Mouse (Mus musculus): Measurements from ENCODE around the gene Usp50. TPM values are rescaled to one million over a fixed set of nuclear protein-coding genes. Genes with fewer than 3 reads are reported as not detected.

The Usp50 gene
- 1.8 and 2.1 TPM in 2 replicates for polyA plus RNA-seq (2015; fragmentation: Nextera tagmentation; extraction: Ambion mirVana)

- no peak for ATAC-seq (ENCODE audit: low read depth)
- no peaks in the 10 kb centered on the region for H3K9me3 ChIP-seq (replicated peaks)
- no peak for DNase-seq
- WGBS (ENCODE audit: insufficient replicate concordance) = 57% methylated on average over 4 of the region's 4 CpGs
- H3K27ac ChIP-seq = no peak within 1 kb of the TSS
- peaks cover 5% of the 10 kb centered on the region for H3K4me1 ChIP-seq (replicated peaks)
- H3K9ac ChIP-seq = no peak within 1 kb of the TSS
- H3K36me3 ChIP-seq = no peaks in the 10 kb centered on the region
- H3K4me2 ChIP-seq = no peak within 1 kb of the TSS
- no peak within 1 kb of the TSS for H3K4me3 ChIP-seq (replicated peaks)
- no peaks in the 10 kb centered on the region for H3K27me3 ChIP-seq
Observed at GRCm38 (mm10) chr2:126783370-126783769, at the start of gene Usp50. Gene Usp50, minus strand, starts transcription at chr2:126783470.

DNA sequence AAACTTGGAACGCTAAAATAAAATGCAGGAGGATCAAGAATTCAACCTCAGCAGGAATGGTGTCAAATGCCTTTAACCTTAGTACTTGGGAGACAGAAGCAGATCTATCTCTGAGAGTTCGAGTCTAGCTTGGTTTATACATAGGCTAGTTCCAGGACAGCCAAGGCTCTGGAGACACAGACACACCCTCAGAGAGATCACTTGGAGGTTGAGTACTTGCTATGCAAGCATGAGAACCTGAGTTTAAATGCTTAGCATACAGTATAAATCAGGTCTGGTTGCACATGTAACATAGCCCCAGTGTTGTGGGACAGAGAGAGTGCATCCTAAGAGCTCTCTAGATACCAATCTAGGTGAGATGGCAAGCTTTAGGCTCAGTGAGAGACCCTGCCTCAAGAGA is 34.1 kb upstream of the Usp50 start:
- WGBS (ENCODE audit: insufficient replicate concordance) = 60% methylated on average over 2 of the region's 2 CpGs
- DNase-seq (no peak), ATAC-seq (ENCODE audit: low read depth) (peak; percentile 69)
- Histone ChIP-seq H3K4me2 (no peak overlapping the region), H3K9me3 (replicated peaks) (no peaks in the 10 kb centered on the region), H3K27me3 (no peaks in the 10 kb centered on the region), H3K9ac (no peak overlapping the region), H3K27ac (peak overlapping the region; percentile 76), H3K36me3 (peaks cover 34% of the 10 kb centered on the region), H3K4me3 (replicated peaks) (no peak overlapping the region), H3K4me1 (replicated peaks) (peaks cover 43% of the 10 kb centered on the region)

DNA sequence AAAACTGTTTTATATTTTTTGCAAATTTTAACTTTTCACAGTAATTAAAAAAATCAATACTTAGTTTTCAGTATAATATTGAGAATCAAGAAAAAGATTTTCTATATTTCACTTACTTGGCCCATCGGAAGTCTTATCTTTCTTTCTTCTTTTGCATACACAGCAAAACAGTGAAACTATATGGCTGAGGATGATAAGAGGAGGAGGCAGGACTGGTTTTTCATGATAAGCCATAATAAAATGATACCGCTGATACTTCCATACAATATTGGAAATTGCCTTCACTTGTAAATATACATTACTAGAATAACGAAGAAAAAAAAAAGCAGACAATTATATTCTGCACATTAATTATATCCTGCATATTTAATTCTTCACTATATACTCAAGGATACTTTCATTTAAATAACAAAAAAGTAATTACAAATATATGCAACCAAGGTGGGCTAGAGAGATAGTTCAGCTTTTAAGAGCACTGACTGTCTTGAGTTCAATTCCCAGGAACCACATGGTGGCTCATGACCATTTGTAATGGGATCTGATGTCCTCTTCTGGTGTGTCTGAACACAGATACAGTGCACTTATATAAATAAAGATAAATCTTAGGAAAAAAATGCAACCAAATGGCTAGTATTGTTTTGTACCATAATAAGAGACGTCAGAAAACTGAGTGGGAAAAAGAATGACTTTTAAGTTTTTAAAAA is 33.5 kb upstream of the Usp50 start:
- peak overlapping the region; percentile 76 for H3K27ac ChIP-seq

GRCm38 (mm10) chr2:126815822-126816221 is 32.6 kb upstream of the Usp50 start:
- no peak overlapping the region for H3K9ac ChIP-seq
- no peaks in the 10 kb centered on the region for H3K27me3 ChIP-seq
- H3K4me2 ChIP-seq = no peak overlapping the region
- H3K4me1 ChIP-seq (replicated peaks) = peaks cover 41% of the 10 kb centered on the region
- no peak overlapping the region for H3K4me3 ChIP-seq (replicated peaks)
- H3K36me3 ChIP-seq = peaks cover 44% of the 10 kb centered on the region
- peak; percentile 73 for ATAC-seq (ENCODE audit: low read depth)
- WGBS (ENCODE audit: insufficient replicate concordance) = 6% methylated on average over 1 of the region's 1 CpGs
- DNase-seq = no peak
- peak overlapping the region; percentile 53 for H3K27ac ChIP-seq
- no peaks in the 10 kb centered on the region for H3K9me3 ChIP-seq (replicated peaks)

More for the DNA sequence above, 33.5 kb upstream of the Usp50 start:
- 28% methylated on average over 4 of the region's 4 CpGs for WGBS (ENCODE audit: insufficient replicate concordance)
- no peaks in the 10 kb centered on the region for H3K9me3 ChIP-seq (replicated peaks)
- DNase-seq = peak; percentile 34
- H3K36me3 ChIP-seq = peaks cover 38% of the 10 kb centered on the region
- H3K9ac ChIP-seq = no peak overlapping the region
- peak; percentile 66 for ATAC-seq (ENCODE audit: low read depth)
- peaks cover 41% of the 10 kb centered on the region for H3K4me1 ChIP-seq (replicated peaks)
- no peak overlapping the region for H3K4me3 ChIP-seq (replicated peaks)
- no peaks in the 10 kb centered on the region for H3K27me3 ChIP-seq
- H3K4me2 ChIP-seq = no peak overlapping the region

DNA sequence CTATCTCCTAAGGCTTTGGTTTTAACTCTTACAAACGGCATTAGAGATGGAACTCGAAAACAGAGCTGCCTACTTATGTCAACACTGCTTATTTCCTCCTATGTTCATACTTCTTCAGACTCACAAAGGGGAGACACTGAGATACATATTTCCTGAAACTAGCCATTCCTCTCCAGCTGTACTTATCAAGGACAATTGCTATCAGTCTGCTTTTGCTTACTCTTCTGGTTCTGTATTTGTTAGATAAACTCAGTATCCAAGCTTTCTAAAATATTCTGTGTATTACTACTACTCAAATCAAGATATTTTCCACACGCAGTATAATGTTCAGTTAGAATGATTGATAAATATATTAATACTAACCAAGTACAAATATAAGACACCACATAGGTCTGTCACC is 18.7 kb upstream of the Usp50 start:
- DNase-seq (no peak), ATAC-seq (ENCODE audit: low read depth) (peak; percentile 57; the same call in 1 of the 2 replicates)
- no peaks in the 10 kb centered on the region for H3K9me3 ChIP-seq (replicated peaks)
- no peaks in the 10 kb centered on the region for H3K27me3 ChIP-seq
- H3K4me1 ChIP-seq (replicated peaks) = peaks cover 6% of the 10 kb centered on the region
- 61% methylated on average over 3 of the region's 3 CpGs for WGBS (ENCODE audit: insufficient replicate concordance)
- no peak overlapping the region for H3K27ac ChIP-seq
- H3K4me3 ChIP-seq (replicated peaks) = no peak overlapping the region
- H3K4me2 ChIP-seq = no peak overlapping the region
- peaks cover 67% of the 10 kb centered on the region for H3K36me3 ChIP-seq
- H3K9ac ChIP-seq = no peak overlapping the region

DNA sequence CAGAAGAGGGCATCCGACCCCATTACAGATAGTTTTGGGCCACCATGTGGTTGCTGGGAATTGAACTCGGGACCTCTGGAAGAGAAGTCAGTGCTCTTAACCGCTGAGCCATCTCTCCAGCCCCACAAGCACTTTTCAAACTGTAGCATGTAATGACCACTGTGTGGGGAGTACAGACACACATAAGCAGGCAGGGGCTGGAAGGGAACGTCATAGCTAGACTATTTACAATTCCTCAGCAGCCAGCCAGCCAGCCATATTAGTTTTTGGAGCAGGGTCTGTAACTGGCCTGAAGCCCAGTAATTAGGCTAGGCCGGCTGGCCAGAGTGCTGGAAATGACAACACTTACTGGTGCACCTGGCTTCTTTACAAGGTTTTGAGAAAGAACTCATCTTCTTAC is 15.2 kb upstream of the Usp50 start:
- Histone ChIP-seq H3K36me3 (peaks cover 66% of the 10 kb centered on the region), H3K27ac (no peak overlapping the region), H3K27me3 (no peaks in the 10 kb centered on the region), H3K4me3 (replicated peaks) (no peak overlapping the region), H3K4me2 (no peak overlapping the region), H3K9me3 (replicated peaks) (no peaks in the 10 kb centered on the region), H3K4me1 (replicated peaks) (peaks cover 6% of the 10 kb centered on the region), H3K9ac (no peak overlapping the region)
- no peak for ATAC-seq (ENCODE audit: low read depth)
- 82% methylated on average over 5 of the region's 5 CpGs for WGBS (ENCODE audit: insufficient replicate concordance)
- DNase-seq = no peak

GRCm38 (mm10) chr2:126795708-126796107 is 12.4 kb upstream of the Usp50 start:
- Histone ChIP-seq H3K4me3 (replicated peaks) (no peak overlapping the region), H3K9me3 (replicated peaks) (no peaks in the 10 kb centered on the region), H3K9ac (no peak overlapping the region), H3K4me1 (replicated peaks) (no peaks in the 10 kb centered on the region), H3K27ac (no peak overlapping the region), H3K27me3 (no peaks in the 10 kb centered on the region), H3K4me2 (no peak overlapping the region), H3K36me3 (peaks cover 70% of the 10 kb centered on the region)
- ATAC-seq (ENCODE audit: low read depth) (no peak), DNase-seq (no peak)
- WGBS (ENCODE audit: insufficient replicate concordance) = 75% methylated on average over 3 of the region's 3 CpGs

DNA sequence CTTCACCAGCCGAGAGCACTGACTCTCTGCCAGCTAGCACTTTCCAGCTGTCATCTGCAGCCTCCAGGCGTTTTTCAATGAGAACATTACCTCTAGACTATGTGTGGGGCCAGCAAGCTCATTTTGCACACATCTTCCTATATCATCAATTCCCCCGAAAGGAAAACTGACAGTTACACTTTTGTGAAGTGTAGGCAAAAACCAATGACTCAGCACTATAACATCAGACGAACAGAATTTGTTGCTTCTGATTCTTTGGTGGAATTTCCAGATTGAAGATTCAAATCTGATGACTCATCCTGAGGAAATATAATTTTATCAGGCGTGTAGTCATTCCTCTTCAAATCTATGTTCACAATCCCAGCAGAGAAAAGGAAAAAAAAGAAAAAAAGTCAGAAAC is 9.3 kb upstream of the Usp50 start:
- Histone ChIP-seq H3K4me1 (replicated peaks) (peaks cover 5% of the 10 kb centered on the region), H3K4me3 (replicated peaks) (no peak overlapping the region), H3K27ac (no peak overlapping the region), H3K4me2 (no peak overlapping the region), H3K9ac (no peak overlapping the region), H3K27me3 (no peaks in the 10 kb centered on the region), H3K36me3 (peaks cover 54% of the 10 kb centered on the region), H3K9me3 (replicated peaks) (no peaks in the 10 kb centered on the region)
- no peak for ATAC-seq (ENCODE audit: low read depth)
- DNase-seq = no peak
- WGBS (ENCODE audit: insufficient replicate concordance) = 58% methylated on average over 5 of the region's 5 CpGs

DNA sequence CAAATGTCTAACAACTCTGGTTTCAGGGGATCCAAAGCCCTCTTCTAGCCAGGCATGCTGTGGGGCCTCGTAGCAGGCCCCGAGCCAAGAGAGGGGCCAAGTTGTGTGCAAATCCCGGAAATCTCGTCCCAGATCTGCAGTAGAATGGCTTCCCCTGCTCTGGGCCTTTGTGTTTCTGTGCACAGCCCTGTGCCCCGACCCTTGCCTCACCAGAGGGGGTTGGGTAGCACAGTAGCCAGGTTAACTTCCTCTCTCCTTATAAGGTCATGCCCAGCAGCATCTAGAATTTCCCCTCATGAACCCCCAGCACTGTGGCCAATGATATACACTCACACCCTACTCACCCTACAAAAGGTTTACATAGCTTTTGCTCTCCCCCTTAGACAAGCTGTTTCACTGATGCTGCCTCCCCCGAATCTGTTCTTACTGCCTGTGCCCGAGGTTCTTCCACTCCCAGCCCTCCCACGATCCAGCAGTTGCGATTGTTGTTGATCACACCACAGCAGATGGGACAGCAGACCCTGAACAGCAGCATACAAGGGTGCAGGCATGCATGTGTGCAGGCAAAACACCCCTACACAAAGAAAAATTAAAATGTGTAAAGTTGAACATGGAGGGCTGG is 4.6 kb upstream of the Usp50 start:
- H3K27ac ChIP-seq = no peak overlapping the region
- peaks cover 21% of the 10 kb centered on the region for H3K36me3 ChIP-seq
- no peak overlapping the region for H3K4me2 ChIP-seq
- ATAC-seq (ENCODE audit: low read depth) = no peak; the same call in 1 of the 2 replicates
- no peaks in the 10 kb centered on the region for H3K9me3 ChIP-seq (replicated peaks)
- WGBS (ENCODE audit: insufficient replicate concordance) = 38% methylated on average over 9 of the region's 9 CpGs
- no peaks in the 10 kb centered on the region for H3K27me3 ChIP-seq
- H3K4me1 ChIP-seq (replicated peaks) = peaks cover 5% of the 10 kb centered on the region
- no peak overlapping the region for H3K4me3 ChIP-seq (replicated peaks)
- DNase-seq = no peak
- H3K9ac ChIP-seq = no peak overlapping the region

- H3K36me3 ChIP-seq = no peaks in the 10 kb centered on the region
Observed at GRCm38 (mm10) chr2:126782433-126782832, 837 bp downstream of the Usp50 start.

DNA sequence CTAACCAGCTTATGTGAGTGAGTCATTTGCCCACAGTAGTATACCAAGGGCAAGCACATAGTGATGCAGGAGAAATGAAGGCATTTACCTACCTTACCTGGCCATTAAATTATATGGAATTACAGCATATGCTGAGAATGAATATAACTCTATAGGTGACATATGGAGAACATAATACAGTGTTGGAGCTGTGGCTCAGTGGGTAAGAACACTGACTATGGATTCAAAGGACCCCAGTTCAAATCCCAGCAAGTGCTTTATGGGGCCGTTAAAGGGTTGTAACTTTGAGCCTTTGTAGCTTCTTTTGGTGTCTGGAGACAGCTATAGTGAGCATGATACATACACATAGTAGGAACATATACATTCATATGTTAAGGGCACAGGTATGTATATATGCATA is 1.8 kb downstream of the Usp50 start:
- Histone ChIP-seq H3K9ac (no peak overlapping the region), H3K36me3 (no peaks in the 10 kb centered on the region), H3K4me1 (replicated peaks) (no peaks in the 10 kb centered on the region), H3K4me2 (no peak overlapping the region), H3K4me3 (replicated peaks) (no peak overlapping the region), H3K27me3 (no peaks in the 10 kb centered on the region), H3K9me3 (replicated peaks) (no peaks in the 10 kb centered on the region), H3K27ac (no peak overlapping the region)
- 67% methylated on average over 1 of the region's 1 CpGs for WGBS (ENCODE audit: insufficient replicate concordance)
- ATAC-seq (ENCODE audit: low read depth) (no peak), DNase-seq (no peak)

More at GRCm38 (mm10) chr2:126782433-126782832, 837 bp downstream of the Usp50 start:
- ATAC-seq (ENCODE audit: low read depth) (no peak), DNase-seq (no peak)
- H3K4me1 ChIP-seq (replicated peaks) = no peaks in the 10 kb centered on the region
- H3K9ac ChIP-seq = no peak overlapping the region
- no peak overlapping the region for H3K4me2 ChIP-seq
- H3K27ac ChIP-seq = no peak overlapping the region
- H3K27me3 ChIP-seq = no peaks in the 10 kb centered on the region
- WGBS (ENCODE audit: insufficient replicate concordance) = 66% methylated on average over 3 of the region's 3 CpGs
- H3K9me3 ChIP-seq (replicated peaks) = no peaks in the 10 kb centered on the region
- no peak overlapping the region for H3K4me3 ChIP-seq (replicated peaks)

- Histone ChIP-seq H3K36me3 (no peaks in the 10 kb centered on the region), H3K4me3 (replicated peaks) (no peak overlapping the region), H3K9me3 (replicated peaks) (no peaks in the 10 kb centered on the region), H3K27ac (no peak overlapping the region), H3K9ac (no peak overlapping the region), H3K27me3 (no peaks in the 10 kb centered on the region), H3K4me1 (replicated peaks) (no peaks in the 10 kb centered on the region), H3K4me2 (no peak overlapping the region)
- 81% methylated on average over 10 of the region's 10 CpGs for WGBS (ENCODE audit: insufficient replicate concordance)
- ATAC-seq (ENCODE audit: low read depth) = no peak
- no peak for DNase-seq
Observed at GRCm38 (mm10) chr2:126780286-126780685, 3.0 kb downstream of the Usp50 start.

Data from liver, embryonic 13.5 days (tissue).